Mouse (Mus musculus): ENCODE measurements around the gene Crk.
A peak's percentile ranks its signal among the peaks of the same experiment; 100 is the strongest.

DNA sequence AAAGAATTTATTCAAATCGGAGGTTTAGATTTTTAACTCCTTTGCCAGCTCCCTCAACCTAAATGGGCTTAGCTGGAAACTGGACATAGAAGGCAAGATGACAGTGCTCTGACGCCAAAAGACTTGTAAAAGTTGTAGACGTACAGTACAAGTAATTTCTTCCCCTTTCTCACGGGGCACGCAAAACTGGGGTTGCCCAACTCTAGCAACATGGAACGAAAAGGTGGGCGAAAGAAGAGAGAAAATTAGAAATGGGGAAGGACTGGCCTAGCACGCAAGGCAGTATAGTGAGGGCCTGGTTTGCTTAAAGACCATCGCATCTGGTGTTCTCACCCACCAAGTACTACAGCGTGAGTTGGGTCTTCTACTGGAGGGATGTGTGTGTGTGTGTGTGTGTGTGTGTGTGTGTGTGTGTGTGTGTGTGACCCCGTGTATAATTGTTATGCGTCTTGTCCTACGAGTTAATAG, 28.1 kb upstream of the Crk start:
- TF ChIP-seq POLR2A (IDR thresholded peaks at IDR 0.05; ENCODE audit: low read depth, low read length) = no peak
- 0 out of 2 replicates have a peak, but pooled peaks have one; percentile 15 for TF ChIP-seq MAFK (IDR thresholded peaks at IDR 0.05; ENCODE audit: insufficient replicate concordance, low read length)
- no peak; the same call in 1 of the 2 replicates for TF ChIP-seq POLR2AphosphoS2 (IDR thresholded peaks at IDR 0.05; ENCODE audit: low read depth, low read length)
- no peak for TF ChIP-seq JUN (IDR thresholded peaks at IDR 0.05; ENCODE audit: insufficient read depth, low read depth, low read length)
- no peak for TF ChIP-seq RAD21 (IDR thresholded peaks at IDR 0.05; ENCODE audit: low read depth, low read length)
- no peak for TF ChIP-seq CTCF (conservative IDR thresholded peaks at IDR 0.05 in 1 of 2, IDR thresholded peaks at IDR 0.05 in 1 of 2; ENCODE audit: low read depth in 2 of 2, low read length in 2 of 2)
- no peak; the same call in 1 of the 2 replicates for TF ChIP-seq ETS1 (conservative IDR thresholded peaks at IDR 0.05; ENCODE audit: low read depth, low read length)

Data from CH12.LX (cell line).